Mouse (Mus musculus): Measurements from ENCODE around the gene Slc9a9. TPM values are rescaled to one million over a fixed set of nuclear protein-coding genes. Genes with fewer than 3 reads are reported as not detected.

Gene Slc9a9
- polyA plus RNA-seq, 1 experiment from 2014 or later, result 4.4 TPM

- H3K27me3 ChIP-seq (ENCODE audit: control insufficient read depth, insufficient read depth, low read length), result no peaks in the 10 kb centered on the region
- no peaks in the 10 kb centered on the region for H3K36me3 ChIP-seq (ENCODE audit: control insufficient read depth, insufficient read depth, low read length)
- no peak overlapping the region for H3K4me3 ChIP-seq (ENCODE audit: low read length)
- ATAC-seq (ENCODE audit: low FRiP score, low TSS enrichment), result no peak
- H3K27ac ChIP-seq (ENCODE audit: low read depth, low read length), result no peak overlapping the region
- 91% methylated on average over 4 of the region's 4 CpGs for WGBS
- no peak overlapping the region for H3K4me2 ChIP-seq (replicated peaks; ENCODE audit: low read depth, low read length)
- no peaks in the 10 kb centered on the region for H3K9me3 ChIP-seq (ENCODE audit: control insufficient read depth, low read length)
- H3K9ac ChIP-seq (ENCODE audit: low read depth, low read length), result no peak overlapping the region; the same call in 1 of the 2 replicates
- no peaks in the 10 kb centered on the region for H3K4me1 ChIP-seq (ENCODE audit: control insufficient read depth, insufficient read depth, low read length)
Measured at GRCm38 (mm10) chr9:95208681-95209080, 539.0 kb downstream of the Slc9a9 start.

- Histone ChIP-seq H3K4me2 (replicated peaks; ENCODE audit: low read depth, low read length) (no peak overlapping the region), H3K9me3 (ENCODE audit: control insufficient read depth, low read length) (no peaks in the 10 kb centered on the region), H3K36me3 (ENCODE audit: control insufficient read depth, insufficient read depth, low read length) (no peaks in the 10 kb centered on the region), H3K27ac (ENCODE audit: low read depth, low read length) (no peak overlapping the region), H3K27me3 (ENCODE audit: control insufficient read depth, insufficient read depth, low read length) (no peaks in the 10 kb centered on the region), H3K9ac (ENCODE audit: low read depth, low read length) (no peak overlapping the region), H3K4me3 (ENCODE audit: low read length) (no peak overlapping the region), H3K4me1 (ENCODE audit: control insufficient read depth, insufficient read depth, low read length) (no peaks in the 10 kb centered on the region)
- ATAC-seq (ENCODE audit: low FRiP score, low TSS enrichment), result no peak
- 56% methylated on average over 3 of the region's 3 CpGs for WGBS
Measured at GRCm38 (mm10) chr9:95220009-95220408, 550.3 kb downstream of the Slc9a9 start.

DNA sequence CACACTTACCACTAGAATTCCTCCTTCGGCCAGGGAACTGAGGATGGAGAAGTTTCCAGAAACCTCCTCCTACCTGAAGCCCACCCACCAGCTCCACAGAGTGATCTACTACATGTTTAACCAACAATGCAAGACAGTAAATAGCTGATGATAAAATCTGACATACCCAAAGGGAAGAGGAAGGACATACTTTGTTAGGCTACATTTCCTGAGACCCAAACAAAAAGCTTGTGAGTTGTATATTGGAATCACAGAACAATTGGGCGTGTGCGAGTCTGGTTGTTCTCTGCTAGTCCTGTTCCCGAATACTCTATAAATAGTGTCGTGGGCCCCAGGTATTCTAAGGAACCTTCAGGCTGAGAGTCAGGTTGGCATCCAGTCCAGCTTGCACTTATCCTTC lies 551.6 kb downstream of the Slc9a9 start:
- Histone ChIP-seq H3K4me1 (ENCODE audit: control insufficient read depth, insufficient read depth, low read length) (no peaks in the 10 kb centered on the region), H3K27ac (ENCODE audit: low read depth, low read length) (no peak overlapping the region), H3K4me2 (replicated peaks; ENCODE audit: low read depth, low read length) (no peak overlapping the region), H3K27me3 (ENCODE audit: control insufficient read depth, insufficient read depth, low read length) (no peaks in the 10 kb centered on the region), H3K36me3 (ENCODE audit: control insufficient read depth, insufficient read depth, low read length) (no peaks in the 10 kb centered on the region), H3K9me3 (ENCODE audit: control insufficient read depth, low read length) (no peaks in the 10 kb centered on the region), H3K9ac (ENCODE audit: low read depth, low read length) (no peak overlapping the region), H3K4me3 (ENCODE audit: low read length) (no peak overlapping the region)
- ATAC-seq (ENCODE audit: low FRiP score, low TSS enrichment), result no peak
- WGBS, result 88% methylated on average over 5 of the region's 5 CpGs

- Histone ChIP-seq H3K4me1 (ENCODE audit: control insufficient read depth, insufficient read depth, low read length) (no peaks in the 10 kb centered on the region), H3K9ac (ENCODE audit: low read depth, low read length) (no peak overlapping the region), H3K36me3 (ENCODE audit: control insufficient read depth, insufficient read depth, low read length) (no peaks in the 10 kb centered on the region), H3K4me2 (replicated peaks; ENCODE audit: low read depth, low read length) (no peak overlapping the region), H3K4me3 (ENCODE audit: low read length) (no peak overlapping the region), H3K9me3 (ENCODE audit: control insufficient read depth, low read length) (no peaks in the 10 kb centered on the region), H3K27me3 (ENCODE audit: control insufficient read depth, insufficient read depth, low read length) (no peaks in the 10 kb centered on the region), H3K27ac (ENCODE audit: low read depth, low read length) (no peak overlapping the region)
- no peak for ATAC-seq (ENCODE audit: low FRiP score, low TSS enrichment)
- WGBS, result 63% methylated on average over 4 of the region's 4 CpGs
Measured at GRCm38 (mm10) chr9:95226986-95227385, 557.3 kb downstream of the Slc9a9 start.

- no peaks in the 10 kb centered on the region for H3K36me3 ChIP-seq (ENCODE audit: control insufficient read depth, insufficient read depth, low read length)
- 92% methylated on average over 1 of the region's 1 CpGs for WGBS
- no peak overlapping the region for H3K4me3 ChIP-seq (ENCODE audit: low read length)
- no peaks in the 10 kb centered on the region for H3K9me3 ChIP-seq (ENCODE audit: control insufficient read depth, low read length)
- ATAC-seq (ENCODE audit: low FRiP score, low TSS enrichment), result no peak
- H3K27me3 ChIP-seq (ENCODE audit: control insufficient read depth, insufficient read depth, low read length), result no peaks in the 10 kb centered on the region
- H3K4me1 ChIP-seq (ENCODE audit: control insufficient read depth, insufficient read depth, low read length), result no peaks in the 10 kb centered on the region
- H3K9ac ChIP-seq (ENCODE audit: low read depth, low read length), result no peak overlapping the region
- no peak overlapping the region for H3K4me2 ChIP-seq (replicated peaks; ENCODE audit: low read depth, low read length)
- H3K27ac ChIP-seq (ENCODE audit: low read depth, low read length), result no peak overlapping the region
Measured at GRCm38 (mm10) chr9:95228123-95228522, 558.4 kb downstream of the Slc9a9 start.

GRCm38 (mm10) chr9:95229147-95229546 lies 559.4 kb downstream of the Slc9a9 start:
- 78% methylated on average over 2 of the region's 2 CpGs for WGBS
- H3K9ac ChIP-seq (ENCODE audit: low read depth, low read length), result no peak overlapping the region
- no peak overlapping the region for H3K4me2 ChIP-seq (replicated peaks; ENCODE audit: low read depth, low read length)
- H3K4me3 ChIP-seq (ENCODE audit: low read length), result no peak overlapping the region
- H3K36me3 ChIP-seq (ENCODE audit: control insufficient read depth, insufficient read depth, low read length), result no peaks in the 10 kb centered on the region
- H3K4me1 ChIP-seq (ENCODE audit: control insufficient read depth, insufficient read depth, low read length), result no peaks in the 10 kb centered on the region
- no peak for ATAC-seq (ENCODE audit: low FRiP score, low TSS enrichment)
- no peaks in the 10 kb centered on the region for H3K9me3 ChIP-seq (ENCODE audit: control insufficient read depth, low read length)
- no peak overlapping the region for H3K27ac ChIP-seq (ENCODE audit: low read depth, low read length)
- no peaks in the 10 kb centered on the region for H3K27me3 ChIP-seq (ENCODE audit: control insufficient read depth, insufficient read depth, low read length)

DNA sequence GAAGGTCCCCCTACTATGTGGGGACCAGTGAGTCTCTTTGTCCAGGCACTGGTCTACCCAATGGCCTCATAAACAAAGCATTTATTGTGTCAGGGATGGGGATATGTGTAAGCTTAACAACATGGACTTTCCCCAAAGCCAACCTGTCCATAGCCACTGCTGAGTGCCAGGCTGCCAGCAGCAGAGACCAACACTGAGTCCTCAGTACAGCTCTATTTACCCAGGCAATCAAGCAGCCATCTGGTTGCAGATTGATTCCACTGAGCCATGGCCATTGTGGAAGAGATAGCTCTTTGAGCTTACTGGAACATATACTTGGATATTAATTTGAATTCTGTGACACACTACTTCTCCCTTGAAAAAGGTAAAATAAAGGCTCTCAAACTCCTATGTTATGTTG lies 570.2 kb downstream of the Slc9a9 start:
- Histone ChIP-seq H3K9me3 (ENCODE audit: control insufficient read depth, low read length) (no peaks in the 10 kb centered on the region), H3K27me3 (ENCODE audit: control insufficient read depth, insufficient read depth, low read length) (no peaks in the 10 kb centered on the region), H3K27ac (ENCODE audit: low read depth, low read length) (no peak overlapping the region), H3K4me3 (ENCODE audit: low read length) (no peak overlapping the region), H3K36me3 (ENCODE audit: control insufficient read depth, insufficient read depth, low read length) (no peaks in the 10 kb centered on the region), H3K9ac (ENCODE audit: low read depth, low read length) (no peak overlapping the region), H3K4me2 (replicated peaks; ENCODE audit: low read depth, low read length) (no peak overlapping the region), H3K4me1 (ENCODE audit: control insufficient read depth, insufficient read depth, low read length) (no peaks in the 10 kb centered on the region)
- ATAC-seq (ENCODE audit: low FRiP score, low TSS enrichment), result no peak

DNA sequence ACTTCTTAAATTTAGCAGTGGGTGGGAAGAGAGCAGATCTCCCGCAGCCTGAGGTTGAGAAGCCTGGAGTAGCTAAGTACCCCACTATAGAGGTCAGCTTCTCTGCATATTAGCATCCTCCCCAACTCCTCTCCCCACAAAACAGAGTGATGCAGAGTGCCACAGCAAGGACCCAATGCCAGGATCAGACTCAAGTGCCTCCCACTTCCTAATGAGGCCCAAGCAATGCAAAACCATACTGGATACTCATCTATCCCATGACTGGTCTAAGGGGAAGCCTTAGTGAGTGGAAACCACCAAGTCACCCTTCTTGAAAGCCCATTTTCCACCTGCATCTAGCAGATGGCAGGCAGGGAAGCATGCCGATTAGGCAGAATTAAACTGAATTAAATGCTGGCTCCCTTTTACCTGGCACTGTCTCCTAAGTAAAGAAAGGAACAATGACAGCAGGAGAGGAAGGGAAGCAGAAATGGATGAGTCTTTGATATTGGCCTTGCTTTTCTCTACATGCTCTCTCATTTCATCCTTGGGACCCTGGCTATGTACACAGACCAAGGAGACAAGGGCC lies 573.0 kb downstream of the Slc9a9 start:
- H3K27me3 ChIP-seq (ENCODE audit: control insufficient read depth, insufficient read depth, low read length), result no peaks in the 10 kb centered on the region
- no peak overlapping the region for H3K4me2 ChIP-seq (replicated peaks; ENCODE audit: low read depth, low read length)
- H3K27ac ChIP-seq (ENCODE audit: low read depth, low read length), result no peak overlapping the region
- H3K9me3 ChIP-seq (ENCODE audit: control insufficient read depth, low read length), result no peaks in the 10 kb centered on the region
- H3K9ac ChIP-seq (ENCODE audit: low read depth, low read length), result no peak overlapping the region
- no peaks in the 10 kb centered on the region for H3K36me3 ChIP-seq (ENCODE audit: control insufficient read depth, insufficient read depth, low read length)
- no peak for ATAC-seq (ENCODE audit: low FRiP score, low TSS enrichment)
- 94% methylated on average over 2 of the region's 2 CpGs for WGBS
- no peak overlapping the region for H3K4me3 ChIP-seq (ENCODE audit: low read length)
- H3K4me1 ChIP-seq (ENCODE audit: control insufficient read depth, insufficient read depth, low read length), result no peaks in the 10 kb centered on the region

GRCm38 (mm10) chr9:95254162-95254561 lies 584.5 kb downstream of the Slc9a9 start:
- no peak overlapping the region for H3K9ac ChIP-seq (ENCODE audit: low read depth, low read length)
- H3K27me3 ChIP-seq (ENCODE audit: control insufficient read depth, insufficient read depth, low read length), result no peaks in the 10 kb centered on the region
- H3K4me2 ChIP-seq (replicated peaks; ENCODE audit: low read depth, low read length), result no peak overlapping the region
- WGBS, result 83% methylated on average over 4 of the region's 4 CpGs
- no peaks in the 10 kb centered on the region for H3K4me1 ChIP-seq (ENCODE audit: control insufficient read depth, insufficient read depth, low read length)
- H3K36me3 ChIP-seq (ENCODE audit: control insufficient read depth, insufficient read depth, low read length), result no peaks in the 10 kb centered on the region
- H3K9me3 ChIP-seq (ENCODE audit: control insufficient read depth, low read length), result no peaks in the 10 kb centered on the region
- ATAC-seq (ENCODE audit: low FRiP score, low TSS enrichment), result no peak
- H3K27ac ChIP-seq (ENCODE audit: low read depth, low read length), result no peak overlapping the region
- H3K4me3 ChIP-seq (ENCODE audit: low read length), result no peak overlapping the region

All from kidney, embryonic 14.5 days (tissue).